Mouse (Mus musculus): Measurements from ENCODE around the gene Lrrc25. TPM values are rescaled to one million over a fixed set of nuclear protein-coding genes. Genes with fewer than 3 reads are reported as not detected.
A peak's percentile ranks its signal among the peaks of the same experiment; 100 is the strongest.

Gene Lrrc25
- polyA plus RNA-seq, 1 experiment from 2014 or later, result 0.20 TPM

- H3K4me2 ChIP-seq (ENCODE audit: low read depth, low read length), result peak overlapping the region; percentile 91
- 39% methylated on average over 2 of the region's 2 CpGs for WGBS
- H3K4me1 ChIP-seq (ENCODE audit: control insufficient read depth, insufficient read depth, low read length), result peaks cover 17% of the 10 kb centered on the region; the same call in 1 of the 2 replicates
- no peak overlapping the region; the same call in 1 of the 2 replicates for H3K9ac ChIP-seq (replicated peaks; ENCODE audit: low read depth, low read length)
- H3K9me3 ChIP-seq (ENCODE audit: control insufficient read depth, low read length), result no peaks in the 10 kb centered on the region
- no peak for ATAC-seq (ENCODE audit: low read depth)
- H3K27me3 ChIP-seq (ENCODE audit: control insufficient read depth, insufficient read depth, low read length), result no peaks in the 10 kb centered on the region
- no peaks in the 10 kb centered on the region for H3K36me3 ChIP-seq (ENCODE audit: control insufficient read depth, insufficient read depth, low read length)
- peak overlapping the region; percentile 73 for H3K4me3 ChIP-seq (ENCODE audit: low read depth, low read length)
- peak overlapping the region; percentile 80 for H3K27ac ChIP-seq (ENCODE audit: low read depth, low read length)
These were observed 41.8 kb downstream of the Lrrc25 start for GRCm38 (mm10) chr8:70657739-70658138.

- peak overlapping the region; percentile 80 for H3K9ac ChIP-seq (replicated peaks; ENCODE audit: low read depth, low read length)
- peaks cover 17% of the 10 kb centered on the region; the same call in 1 of the 2 replicates for H3K4me1 ChIP-seq (ENCODE audit: control insufficient read depth, insufficient read depth, low read length)
- peak overlapping the region; percentile 91 for H3K4me2 ChIP-seq (ENCODE audit: low read depth, low read length)
- ATAC-seq (ENCODE audit: low read depth), result peak; percentile 36
- no peaks in the 10 kb centered on the region for H3K27me3 ChIP-seq (ENCODE audit: control insufficient read depth, insufficient read depth, low read length)
- under 1% methylated on average over 31 of the region's 31 CpGs for WGBS
- peak overlapping the region; percentile 73 for H3K4me3 ChIP-seq (ENCODE audit: low read depth, low read length)
- H3K36me3 ChIP-seq (ENCODE audit: control insufficient read depth, insufficient read depth, low read length), result no peaks in the 10 kb centered on the region
- H3K9me3 ChIP-seq (ENCODE audit: control insufficient read depth, low read length), result no peaks in the 10 kb centered on the region
- peak overlapping the region; percentile 62 for H3K27ac ChIP-seq (ENCODE audit: low read depth, low read length)
These were observed 43.1 kb downstream of the Lrrc25 start for GRCm38 (mm10) chr8:70658897-70659603.

- Histone ChIP-seq H3K4me2 (ENCODE audit: low read depth, low read length) (peak overlapping the region; percentile 91), H3K4me1 (ENCODE audit: control insufficient read depth, insufficient read depth, low read length) (peaks cover 17% of the 10 kb centered on the region; the same call in 1 of the 2 replicates), H3K9me3 (ENCODE audit: control insufficient read depth, low read length) (no peaks in the 10 kb centered on the region), H3K36me3 (ENCODE audit: control insufficient read depth, insufficient read depth, low read length) (no peaks in the 10 kb centered on the region), H3K27ac (ENCODE audit: low read depth, low read length) (peak overlapping the region; percentile 62), H3K27me3 (ENCODE audit: control insufficient read depth, insufficient read depth, low read length) (no peaks in the 10 kb centered on the region), H3K4me3 (ENCODE audit: low read depth, low read length) (peak overlapping the region; percentile 73), H3K9ac (replicated peaks; ENCODE audit: low read depth, low read length) (peak overlapping the region; percentile 80)
- WGBS, result under 1% methylated on average over 36 of the region's 44 CpGs
- ATAC-seq (ENCODE audit: low read depth), result peak; percentile 88
These were observed 43.8 kb downstream of the Lrrc25 start for GRCm38 (mm10) chr8:70659604-70660272.

- Histone ChIP-seq H3K4me2 (ENCODE audit: low read depth, low read length) (peak within 1 kb of the TSS; percentile 91), H3K4me3 (ENCODE audit: low read depth, low read length) (peak within 1 kb of the TSS; percentile 73), H3K4me1 (ENCODE audit: control insufficient read depth, insufficient read depth, low read length) (peaks cover 17% of the 10 kb centered on the region; the same call in 1 of the 2 replicates), H3K9ac (replicated peaks; ENCODE audit: low read depth, low read length) (peak within 1 kb of the TSS; percentile 80), H3K9me3 (ENCODE audit: control insufficient read depth, low read length) (no peaks in the 10 kb centered on the region), H3K27me3 (ENCODE audit: control insufficient read depth, insufficient read depth, low read length) (no peaks in the 10 kb centered on the region), H3K36me3 (ENCODE audit: control insufficient read depth, insufficient read depth, low read length) (no peaks in the 10 kb centered on the region), H3K27ac (ENCODE audit: low read depth, low read length) (peak within 1 kb of the TSS; percentile 62)
- ATAC-seq (ENCODE audit: low read depth), result peak; percentile 49
- 3% methylated on average over 14 of the region's 14 CpGs for WGBS
These were observed 44.3 kb downstream of the Lrrc25 start, which contains the start of gene Pgpep1 for GRCm38 (mm10) chr8:70660273-70660725. TSS of gene Pgpep1 (minus strand) at chr8:70660388.

- H3K4me2 ChIP-seq (ENCODE audit: low read depth, low read length), result no peak overlapping the region
- no peak overlapping the region for H3K9ac ChIP-seq (replicated peaks; ENCODE audit: low read depth, low read length)
- WGBS, result 33% methylated on average over 4 of the region's 4 CpGs
- H3K9me3 ChIP-seq (ENCODE audit: control insufficient read depth, low read length), result no peaks in the 10 kb centered on the region
- H3K27ac ChIP-seq (ENCODE audit: low read depth, low read length), result peak overlapping the region; percentile 56; the same call in 1 of the 2 replicates
- no peak for ATAC-seq (ENCODE audit: low read depth)
- no peaks in the 10 kb centered on the region for H3K36me3 ChIP-seq (ENCODE audit: control insufficient read depth, insufficient read depth, low read length)
- H3K4me3 ChIP-seq (ENCODE audit: low read depth, low read length), result no peak overlapping the region
- H3K27me3 ChIP-seq (ENCODE audit: control insufficient read depth, insufficient read depth, low read length), result no peaks in the 10 kb centered on the region
- peaks cover 9% of the 10 kb centered on the region; the same call in 1 of the 2 replicates for H3K4me1 ChIP-seq (ENCODE audit: control insufficient read depth, insufficient read depth, low read length)
These were observed 47.7 kb downstream of the Lrrc25 start for GRCm38 (mm10) chr8:70663691-70664090.

- 75% methylated on average over 3 of the region's 3 CpGs for WGBS
These were observed 48.7 kb downstream of the Lrrc25 start for GRCm38 (mm10) chr8:70664631-70665030.

GRCm38 (mm10) chr8:70665599-70665998 is 49.6 kb downstream of the Lrrc25 start:
- Histone ChIP-seq H3K4me3 (ENCODE audit: low read depth, low read length) (no peak overlapping the region), H3K9ac (replicated peaks; ENCODE audit: low read depth, low read length) (no peak overlapping the region), H3K4me1 (ENCODE audit: control insufficient read depth, insufficient read depth, low read length) (no peaks in the 10 kb centered on the region), H3K4me2 (ENCODE audit: low read depth, low read length) (no peak overlapping the region), H3K27ac (ENCODE audit: low read depth, low read length) (no peak overlapping the region), H3K27me3 (ENCODE audit: control insufficient read depth, insufficient read depth, low read length) (no peaks in the 10 kb centered on the region), H3K9me3 (ENCODE audit: control insufficient read depth, low read length) (no peaks in the 10 kb centered on the region), H3K36me3 (ENCODE audit: control insufficient read depth, insufficient read depth, low read length) (no peaks in the 10 kb centered on the region)
- no peak for ATAC-seq (ENCODE audit: low read depth)
- 69% methylated on average over 2 of the region's 2 CpGs for WGBS

More at GRCm38 (mm10) chr8:70664631-70665030, 48.7 kb downstream of the Lrrc25 start:
- no peak overlapping the region for H3K4me3 ChIP-seq (ENCODE audit: low read depth, low read length)
- H3K27ac ChIP-seq (ENCODE audit: low read depth, low read length), result no peak overlapping the region
- no peak overlapping the region for H3K4me2 ChIP-seq (ENCODE audit: low read depth, low read length)
- H3K36me3 ChIP-seq (ENCODE audit: control insufficient read depth, insufficient read depth, low read length), result no peaks in the 10 kb centered on the region
- H3K9me3 ChIP-seq (ENCODE audit: control insufficient read depth, low read length), result no peaks in the 10 kb centered on the region
- ATAC-seq (ENCODE audit: low read depth), result no peak
- peaks cover 3% of the 10 kb centered on the region; the same call in 1 of the 2 replicates for H3K4me1 ChIP-seq (ENCODE audit: control insufficient read depth, insufficient read depth, low read length)
- H3K9ac ChIP-seq (replicated peaks; ENCODE audit: low read depth, low read length), result no peak overlapping the region
- no peaks in the 10 kb centered on the region for H3K27me3 ChIP-seq (ENCODE audit: control insufficient read depth, insufficient read depth, low read length)

- ATAC-seq (ENCODE audit: low read depth), result no peak
- H3K36me3 ChIP-seq (ENCODE audit: control insufficient read depth, insufficient read depth, low read length), result no peaks in the 10 kb centered on the region
- 65% methylated on average over 5 of the region's 5 CpGs for WGBS
These were observed 51.1 kb downstream of the Lrrc25 start for GRCm38 (mm10) chr8:70667071-70667470.

More at GRCm38 (mm10) chr8:70667071-70667470, 51.1 kb downstream of the Lrrc25 start:
- Histone ChIP-seq H3K4me2 (ENCODE audit: low read depth, low read length) (no peak overlapping the region), H3K27me3 (ENCODE audit: control insufficient read depth, insufficient read depth, low read length) (no peaks in the 10 kb centered on the region), H3K9me3 (ENCODE audit: control insufficient read depth, low read length) (no peaks in the 10 kb centered on the region), H3K4me3 (ENCODE audit: low read depth, low read length) (no peak overlapping the region), H3K4me1 (ENCODE audit: control insufficient read depth, insufficient read depth, low read length) (no peaks in the 10 kb centered on the region), H3K27ac (ENCODE audit: low read depth, low read length) (no peak overlapping the region), H3K9ac (replicated peaks; ENCODE audit: low read depth, low read length) (no peak overlapping the region)

Data from neural tube, embryonic 14.5 days (tissue).